Mouse (Mus musculus): ENCODE results near the gene Zrsr1. TPM values are rescaled to one million over a fixed set of nuclear protein-coding genes. Genes with fewer than 3 reads are reported as not detected.
A peak's percentile ranks its signal among the peaks of the same experiment; 100 is the strongest.

Gene Zrsr1
- polyA plus RNA-seq (2014; fragmentation: Nextera tagmentation; extraction: Ambion mirVana): 1.4 and 2.7 TPM in 2 replicates

DNA sequence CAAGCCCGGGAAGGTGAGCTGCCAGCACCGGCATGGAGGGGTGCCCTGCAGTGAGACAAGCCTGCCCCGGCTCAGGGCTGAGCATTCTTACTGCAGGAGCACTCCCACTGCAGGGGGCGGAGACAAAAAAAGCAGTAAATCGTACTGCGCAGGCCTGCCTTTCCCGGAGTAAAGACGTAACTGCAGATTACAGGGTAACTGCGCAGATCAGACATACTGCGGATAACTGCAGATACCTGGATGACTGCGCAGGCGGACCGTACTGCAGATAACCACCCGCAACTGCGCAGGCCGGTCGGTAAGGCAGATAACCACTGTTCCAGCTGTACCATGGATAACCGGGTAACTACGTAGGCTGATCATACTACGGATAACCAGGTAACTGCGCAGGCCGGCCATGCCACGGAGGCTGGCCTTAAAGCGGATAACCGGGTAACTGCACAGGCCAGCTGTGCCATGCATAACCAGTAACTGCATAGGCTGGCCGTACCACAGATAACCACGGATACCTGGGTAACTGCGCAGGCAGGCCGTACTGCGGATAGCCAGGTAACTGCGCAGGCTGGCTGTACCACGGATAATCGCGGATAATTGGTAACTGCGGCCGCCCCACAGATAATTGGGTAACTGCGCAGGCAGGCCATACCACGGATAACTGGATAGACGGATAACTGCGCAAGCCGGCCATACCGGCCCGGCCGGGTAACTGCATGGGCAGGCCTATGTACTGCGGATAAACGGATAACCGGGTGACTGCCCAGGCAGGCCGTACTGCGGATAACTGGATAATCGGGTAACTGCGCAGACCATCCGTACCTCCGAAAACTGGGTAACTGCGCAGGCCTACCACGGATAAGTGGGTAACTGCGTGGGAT, at the start of gene Zrsr1:
TSS of gene Zrsr1 (plus strand) at position 171 of the 875 bp plus-strand sequence.
- ATAC-seq (replicated peaks; ENCODE audit: low FRiP score, low TSS enrichment, low read depth) (peak; percentile 64), DNase-seq (ENCODE audit: low spot score) (peak; percentile 67)
- H3K4me3 ChIP-seq (ENCODE audit: low read depth, low read length): peak within 1 kb of the TSS; percentile 56
- peak within 1 kb of the TSS; percentile 34; the same call in 1 of the 2 replicates for H3K27ac ChIP-seq (ENCODE audit: low read depth)
- H3K9ac ChIP-seq (ENCODE audit: low read length): peak within 1 kb of the TSS; percentile 50
- no peaks in the 10 kb centered on the region for H3K27me3 ChIP-seq (replicated peaks; ENCODE audit: control insufficient read depth, insufficient read depth, low read length)
- peaks cover 8% of the 10 kb centered on the region; the same call in 1 of the 2 replicates for H3K36me3 ChIP-seq (ENCODE audit: control insufficient read depth, insufficient read depth, low read length)
- H3K4me1 ChIP-seq (replicated peaks; ENCODE audit: control insufficient read depth, insufficient read depth, low read length): peaks cover 5% of the 10 kb centered on the region; the same call in 1 of the 2 replicates
- peaks cover 35% of the 10 kb centered on the region for H3K9me3 ChIP-seq (ENCODE audit: control insufficient read depth, low read length)
- H3K4me2 ChIP-seq (ENCODE audit: low read length): peak within 1 kb of the TSS; percentile 62
- WGBS: 55% methylated on average over 56 of the region's 56 CpGs

DNA sequence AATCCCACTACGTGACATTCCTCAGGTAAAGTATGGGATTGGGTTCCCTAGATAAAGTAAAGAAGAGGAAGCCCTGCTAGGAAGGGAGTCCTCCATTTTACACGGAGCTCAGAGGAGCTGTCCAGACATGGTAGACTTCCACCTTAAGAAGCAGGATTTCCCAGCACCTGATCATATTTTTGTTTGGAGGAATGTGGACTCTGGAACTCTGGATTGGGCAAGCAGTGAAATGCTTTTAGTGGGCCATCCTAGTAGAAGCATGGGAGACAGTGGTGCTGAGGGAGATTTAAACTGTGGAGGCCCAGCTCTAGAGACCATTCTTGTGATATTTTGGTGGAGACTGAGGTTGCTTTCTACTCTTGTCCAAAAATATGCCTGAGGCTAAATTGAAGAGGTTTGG, 49.3 kb upstream of the Zrsr1 start:
- H3K4me2 ChIP-seq (ENCODE audit: low read length): no peak overlapping the region
- ATAC-seq (replicated peaks; ENCODE audit: low FRiP score, low TSS enrichment, low read depth) (no peak), DNase-seq (ENCODE audit: low spot score) (no peak)
- no peaks in the 10 kb centered on the region for H3K36me3 ChIP-seq (ENCODE audit: control insufficient read depth, insufficient read depth, low read length)
- H3K9me3 ChIP-seq (ENCODE audit: control insufficient read depth, low read length): no peaks in the 10 kb centered on the region
- no peaks in the 10 kb centered on the region for H3K27me3 ChIP-seq (replicated peaks; ENCODE audit: control insufficient read depth, insufficient read depth, low read length)
- 80% methylated on average over 2 of the region's 2 CpGs for WGBS
- no peak overlapping the region for H3K27ac ChIP-seq (ENCODE audit: low read depth)
- no peak overlapping the region for H3K4me3 ChIP-seq (ENCODE audit: low read depth, low read length)
- H3K9ac ChIP-seq (ENCODE audit: low read length): no peak overlapping the region
- no peaks in the 10 kb centered on the region for H3K4me1 ChIP-seq (replicated peaks; ENCODE audit: control insufficient read depth, insufficient read depth, low read length)

DNA sequence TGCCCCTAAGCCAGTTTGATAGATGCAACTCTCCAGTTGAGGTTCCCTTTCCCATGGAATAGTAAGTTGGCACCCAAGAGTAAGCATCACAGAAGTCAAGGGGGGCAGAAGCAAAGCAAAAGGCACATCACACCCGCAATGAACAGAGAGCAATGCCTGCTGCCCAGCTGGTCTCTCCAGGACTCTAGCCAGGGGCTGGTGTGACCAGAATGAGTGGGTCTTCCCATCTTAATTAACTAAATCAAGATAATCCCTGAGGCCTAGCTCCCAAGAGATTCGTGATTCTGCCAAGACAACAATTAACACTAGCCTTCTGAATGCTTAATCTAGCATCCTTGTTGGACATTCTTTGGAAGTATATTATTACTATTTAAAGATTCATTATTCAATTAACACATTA, 48.2 kb upstream of the Zrsr1 start:
- H3K9me3 ChIP-seq (ENCODE audit: control insufficient read depth, low read length): no peaks in the 10 kb centered on the region
- DNase-seq (ENCODE audit: low spot score): no peak
- H3K27me3 ChIP-seq (replicated peaks; ENCODE audit: control insufficient read depth, insufficient read depth, low read length): no peaks in the 10 kb centered on the region
- no peak for ATAC-seq (replicated peaks; ENCODE audit: low FRiP score, low TSS enrichment, low read depth)
- WGBS: 89% methylated on average over 2 of the region's 2 CpGs
- no peak overlapping the region for H3K9ac ChIP-seq (ENCODE audit: low read length)
- H3K4me1 ChIP-seq (replicated peaks; ENCODE audit: control insufficient read depth, insufficient read depth, low read length): no peaks in the 10 kb centered on the region
- H3K36me3 ChIP-seq (ENCODE audit: control insufficient read depth, insufficient read depth, low read length): no peaks in the 10 kb centered on the region
- no peak overlapping the region for H3K4me3 ChIP-seq (ENCODE audit: low read depth, low read length)
- no peak overlapping the region for H3K4me2 ChIP-seq (ENCODE audit: low read length)
- H3K27ac ChIP-seq (ENCODE audit: low read depth): no peak overlapping the region

DNA sequence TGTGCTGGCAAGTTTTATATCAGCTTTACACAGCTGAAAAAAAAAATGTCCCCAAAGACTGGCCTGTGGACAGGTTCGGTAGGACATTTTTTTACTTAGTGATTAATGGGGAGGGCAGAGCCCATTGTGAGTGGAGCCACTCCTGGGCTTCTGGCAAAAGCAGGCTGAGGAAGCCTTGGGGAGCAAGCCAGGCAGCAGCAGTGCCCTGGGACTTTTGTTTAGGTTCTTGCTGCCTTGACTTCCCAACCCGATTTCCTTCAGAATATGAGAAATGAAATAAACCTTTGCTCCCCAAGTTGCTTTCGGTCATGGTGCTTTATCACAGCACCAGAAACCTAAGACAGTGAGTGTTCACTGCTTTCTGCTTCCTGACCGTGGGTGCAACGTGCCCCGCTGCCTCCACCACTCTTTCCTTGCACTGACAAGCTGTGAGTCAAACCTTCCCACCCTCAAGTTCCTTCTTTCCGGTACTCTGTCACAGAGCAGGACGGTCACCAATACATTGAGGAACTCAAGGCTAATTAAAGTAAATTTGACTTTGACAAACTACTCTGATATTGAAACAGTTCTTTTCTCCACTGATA, 43.1 kb upstream of the Zrsr1 start:
- Histone ChIP-seq H3K36me3 (ENCODE audit: control insufficient read depth, insufficient read depth, low read length) (no peaks in the 10 kb centered on the region), H3K4me2 (ENCODE audit: low read length) (no peak overlapping the region), H3K4me1 (replicated peaks; ENCODE audit: control insufficient read depth, insufficient read depth, low read length) (no peaks in the 10 kb centered on the region), H3K9me3 (ENCODE audit: control insufficient read depth, low read length) (no peaks in the 10 kb centered on the region), H3K9ac (ENCODE audit: low read length) (no peak overlapping the region), H3K27me3 (replicated peaks; ENCODE audit: control insufficient read depth, insufficient read depth, low read length) (no peaks in the 10 kb centered on the region), H3K4me3 (ENCODE audit: low read depth, low read length) (no peak overlapping the region), H3K27ac (ENCODE audit: low read depth) (no peak overlapping the region)
- DNase-seq (ENCODE audit: low spot score) (no peak), ATAC-seq (replicated peaks; ENCODE audit: low FRiP score, low TSS enrichment, low read depth) (no peak)
- WGBS: 67% methylated on average over 8 of the region's 8 CpGs

DNA sequence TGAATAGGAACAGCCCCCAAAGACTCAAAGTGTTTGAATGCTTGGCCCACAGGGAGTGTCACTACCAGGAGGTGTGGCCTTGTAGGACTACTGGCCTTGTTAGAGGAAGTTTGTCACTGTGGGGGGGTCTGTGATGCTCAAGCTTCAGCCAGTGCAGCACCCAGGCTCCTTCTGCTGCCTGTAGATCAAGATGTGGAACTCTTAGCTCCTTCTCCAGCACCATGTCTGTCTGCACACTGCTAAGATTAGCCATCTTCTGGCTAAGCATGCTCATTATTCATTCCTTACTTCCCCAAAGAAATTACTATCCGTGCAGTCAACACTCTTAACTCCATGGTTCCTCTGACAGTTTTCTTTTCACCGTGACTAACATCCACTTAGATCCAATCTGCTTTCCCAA, 41.7 kb upstream of the Zrsr1 start:
- no peak overlapping the region for H3K4me3 ChIP-seq (ENCODE audit: low read depth, low read length)

DNA sequence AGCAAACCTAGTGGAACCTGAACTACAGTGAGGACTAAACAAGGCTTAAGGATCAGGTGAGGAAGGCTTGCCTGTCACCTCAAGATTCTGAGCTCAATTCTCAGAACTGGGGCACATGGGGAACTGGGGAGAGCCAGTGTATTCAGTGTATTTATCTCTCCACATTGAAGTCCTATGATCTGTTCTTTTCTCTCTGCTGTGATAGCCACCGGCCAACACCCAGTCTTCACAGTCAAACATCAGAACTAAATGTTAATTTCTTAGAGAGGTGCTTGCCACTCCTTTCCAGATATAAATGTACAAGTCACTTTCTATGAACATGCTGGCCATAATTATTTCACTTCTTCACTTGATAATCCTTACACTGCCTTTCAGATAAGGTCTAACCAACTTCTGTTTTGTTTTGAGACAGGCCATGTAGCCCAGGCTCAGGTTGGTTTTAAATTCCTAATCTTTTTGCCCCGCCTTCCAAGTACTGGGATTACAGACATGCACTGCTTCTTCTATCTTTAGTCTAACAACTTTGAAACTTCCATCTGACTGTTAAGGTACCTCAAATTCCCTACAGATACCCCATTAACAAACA, 40.4 kb upstream of the Zrsr1 start:
- no peaks in the 10 kb centered on the region for H3K36me3 ChIP-seq (ENCODE audit: control insufficient read depth, insufficient read depth, low read length)
- no peaks in the 10 kb centered on the region for H3K9me3 ChIP-seq (ENCODE audit: control insufficient read depth, low read length)
- no peak overlapping the region for H3K4me2 ChIP-seq (ENCODE audit: low read length)
- no peak overlapping the region for H3K27ac ChIP-seq (ENCODE audit: low read depth)
- H3K4me1 ChIP-seq (replicated peaks; ENCODE audit: control insufficient read depth, insufficient read depth, low read length): no peaks in the 10 kb centered on the region
- no peak for DNase-seq (ENCODE audit: low spot score)
- H3K9ac ChIP-seq (ENCODE audit: low read length): no peak overlapping the region
- no peak overlapping the region for H3K4me3 ChIP-seq (ENCODE audit: low read depth, low read length)
- H3K27me3 ChIP-seq (replicated peaks; ENCODE audit: control insufficient read depth, insufficient read depth, low read length): no peaks in the 10 kb centered on the region
- no peak for ATAC-seq (replicated peaks; ENCODE audit: low FRiP score, low TSS enrichment, low read depth)
- WGBS: 85% methylated on average over 2 of the region's 2 CpGs

More for the DNA sequence above, 41.7 kb upstream of the Zrsr1 start:
- no peak for ATAC-seq (replicated peaks; ENCODE audit: low FRiP score, low TSS enrichment, low read depth)
- DNase-seq (ENCODE audit: low spot score): no peak
- Histone ChIP-seq H3K27ac (ENCODE audit: low read depth) (no peak overlapping the region), H3K36me3 (ENCODE audit: control insufficient read depth, insufficient read depth, low read length) (no peaks in the 10 kb centered on the region), H3K9ac (ENCODE audit: low read length) (no peak overlapping the region), H3K4me1 (replicated peaks; ENCODE audit: control insufficient read depth, insufficient read depth, low read length) (no peaks in the 10 kb centered on the region), H3K4me2 (ENCODE audit: low read length) (no peak overlapping the region), H3K9me3 (ENCODE audit: control insufficient read depth, low read length) (no peaks in the 10 kb centered on the region), H3K27me3 (replicated peaks; ENCODE audit: control insufficient read depth, insufficient read depth, low read length) (no peaks in the 10 kb centered on the region)
- WGBS: 74% methylated on average over 2 of the region's 2 CpGs

DNA sequence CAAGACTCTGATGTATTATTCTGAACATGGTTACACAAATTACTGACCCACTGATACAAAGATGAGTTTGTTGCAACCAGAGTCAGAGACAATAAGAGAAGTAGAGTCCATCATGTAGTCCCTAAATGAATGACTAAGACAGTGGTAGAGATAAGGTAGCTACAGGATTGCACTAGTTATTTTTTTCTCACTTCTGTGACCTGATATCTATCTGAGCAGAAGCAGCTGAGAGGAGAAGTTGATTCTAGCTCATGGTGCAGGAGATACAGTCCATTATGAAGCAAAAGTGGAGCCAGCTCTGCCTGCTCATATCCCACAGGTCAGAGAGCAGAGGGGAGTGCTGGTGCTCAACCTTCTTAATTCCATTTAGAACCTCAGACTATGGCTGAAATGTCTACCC, 39.6 kb upstream of the Zrsr1 start:
- H3K27ac ChIP-seq (ENCODE audit: low read depth): no peak overlapping the region
- no peak overlapping the region for H3K4me3 ChIP-seq (ENCODE audit: low read depth, low read length)
- H3K9ac ChIP-seq (ENCODE audit: low read length): no peak overlapping the region
- no peaks in the 10 kb centered on the region for H3K9me3 ChIP-seq (ENCODE audit: control insufficient read depth, low read length)
- no peaks in the 10 kb centered on the region for H3K36me3 ChIP-seq (ENCODE audit: control insufficient read depth, insufficient read depth, low read length)
- H3K4me1 ChIP-seq (replicated peaks; ENCODE audit: control insufficient read depth, insufficient read depth, low read length): no peaks in the 10 kb centered on the region
- H3K4me2 ChIP-seq (ENCODE audit: low read length): no peak overlapping the region
- no peaks in the 10 kb centered on the region for H3K27me3 ChIP-seq (replicated peaks; ENCODE audit: control insufficient read depth, insufficient read depth, low read length)
- ATAC-seq (replicated peaks; ENCODE audit: low FRiP score, low TSS enrichment, low read depth): no peak
- no peak for DNase-seq (ENCODE audit: low spot score)

DNA sequence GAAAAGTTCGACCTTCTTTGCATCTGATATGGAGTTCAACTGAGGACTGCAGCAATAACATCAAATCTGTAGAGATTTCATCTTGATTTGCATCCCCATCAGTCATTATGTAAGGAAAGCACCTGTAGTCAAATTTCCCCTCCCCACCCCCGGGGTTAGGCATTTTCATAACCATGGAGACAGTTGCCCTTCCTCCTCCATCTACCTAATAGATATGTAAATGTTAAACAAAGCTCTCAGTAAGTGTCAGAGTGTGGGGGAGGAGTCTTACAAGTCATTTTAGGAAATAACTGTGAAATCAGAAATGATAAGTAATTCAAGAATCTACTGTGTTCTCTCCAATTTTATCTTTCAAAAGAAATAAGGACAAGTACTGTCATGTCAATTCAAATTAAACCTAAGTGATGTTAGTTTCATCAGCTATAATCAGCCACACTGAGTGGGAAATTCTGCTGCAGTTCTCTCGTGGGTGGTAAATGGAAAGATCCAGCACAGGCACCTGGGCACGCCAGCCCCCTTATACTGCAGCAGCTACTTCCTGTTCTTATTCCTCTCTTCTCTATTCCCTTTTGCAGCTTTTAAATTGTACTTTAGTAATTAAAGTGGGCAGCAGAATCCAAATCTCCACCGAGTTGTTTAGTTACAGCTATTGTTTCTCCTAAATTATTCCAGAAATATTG, 35.2 kb upstream of the Zrsr1 start:
- H3K27ac ChIP-seq (ENCODE audit: low read depth): no peak overlapping the region
- H3K4me3 ChIP-seq (ENCODE audit: low read depth, low read length): no peak overlapping the region
- DNase-seq (ENCODE audit: low spot score) (no peak), ATAC-seq (replicated peaks; ENCODE audit: low FRiP score, low TSS enrichment, low read depth) (no peak)
- WGBS: 68% methylated on average over 5 of the region's 5 CpGs
- H3K9ac ChIP-seq (ENCODE audit: low read length): no peak overlapping the region
- H3K9me3 ChIP-seq (ENCODE audit: control insufficient read depth, low read length): no peaks in the 10 kb centered on the region
- H3K36me3 ChIP-seq (ENCODE audit: control insufficient read depth, insufficient read depth, low read length): no peaks in the 10 kb centered on the region
- H3K4me1 ChIP-seq (replicated peaks; ENCODE audit: control insufficient read depth, insufficient read depth, low read length): no peaks in the 10 kb centered on the region
- H3K4me2 ChIP-seq (ENCODE audit: low read length): no peak overlapping the region
- no peaks in the 10 kb centered on the region for H3K27me3 ChIP-seq (replicated peaks; ENCODE audit: control insufficient read depth, insufficient read depth, low read length)
